Mouse (Mus musculus): ENCODE measurements around the gene Piezo1. TPM values are rescaled to one million over a fixed set of nuclear protein-coding genes. Genes with fewer than 3 reads are reported as not detected.

Gene Piezo1
- polyA plus RNA-seq, 1 experiment from 2014 or later = 2.1 TPM

- Histone ChIP-seq H3K27me3 (replicated peaks) (peaks cover 6% of the 10 kb centered on the region; the same call in 1 of the 2 replicates), H3K4me1 (peaks cover 30% of the 10 kb centered on the region), H3K36me3 (no peaks in the 10 kb centered on the region), H3K27ac (replicated peaks) (peak overlapping the region; percentile 54), H3K4me2 (peak overlapping the region; percentile 42), H3K9ac (replicated peaks) (peak overlapping the region; percentile 38; the same call in 1 of the 2 replicates), H3K4me3 (replicated peaks) (no peak overlapping the region), H3K9me3 (replicated peaks) (no peaks in the 10 kb centered on the region)
- WGBS = 57% methylated on average over 14 of the region's 14 CpGs
- no peak for ATAC-seq (ENCODE audit: low FRiP score)
Observed at GRCm38 (mm10) chr8:122522796-122523651, 28.1 kb downstream of the Piezo1 start.

GRCm38 (mm10) chr8:122520611-122521010 is 30.5 kb downstream of the Piezo1 start:
- H3K27me3 ChIP-seq (replicated peaks) = peaks cover 6% of the 10 kb centered on the region; the same call in 1 of the 2 replicates
- no peak for ATAC-seq (ENCODE audit: low FRiP score)
- 76% methylated on average over 11 of the region's 11 CpGs for WGBS
- no peak overlapping the region for H3K4me3 ChIP-seq (replicated peaks)
- H3K4me2 ChIP-seq = no peak overlapping the region
- H3K36me3 ChIP-seq = no peaks in the 10 kb centered on the region
- H3K9me3 ChIP-seq (replicated peaks) = no peaks in the 10 kb centered on the region
- peaks cover 34% of the 10 kb centered on the region for H3K4me1 ChIP-seq
- H3K9ac ChIP-seq (replicated peaks) = no peak overlapping the region
- H3K27ac ChIP-seq (replicated peaks) = no peak overlapping the region; the same call in 1 of the 2 replicates

GRCm38 (mm10) chr8:122517541-122518190 is 33.5 kb downstream of the Piezo1 start:
- 21% methylated on average over 6 of the region's 6 CpGs for WGBS
- Histone ChIP-seq H3K27me3 (replicated peaks) (no peaks in the 10 kb centered on the region), H3K27ac (replicated peaks) (peak overlapping the region; percentile 58)

GRCm38 (mm10) chr8:122515699-122516098 is 35.4 kb downstream of the Piezo1 start:
- Histone ChIP-seq H3K4me1 (peaks cover 18% of the 10 kb centered on the region), H3K27me3 (replicated peaks) (no peaks in the 10 kb centered on the region), H3K9me3 (replicated peaks) (no peaks in the 10 kb centered on the region), H3K9ac (replicated peaks) (no peak overlapping the region), H3K4me2 (no peak overlapping the region), H3K27ac (replicated peaks) (no peak overlapping the region), H3K36me3 (no peaks in the 10 kb centered on the region), H3K4me3 (replicated peaks) (no peak overlapping the region)
- WGBS = 93% methylated on average over 14 of the region's 14 CpGs
- no peak for ATAC-seq (ENCODE audit: low FRiP score)

More at GRCm38 (mm10) chr8:122517541-122518190, 33.5 kb downstream of the Piezo1 start:
- Histone ChIP-seq H3K4me2 (0 out of 2 replicates have a peak overlapping the region, but pooled peaks have one; percentile 6), H3K36me3 (no peaks in the 10 kb centered on the region), H3K9ac (replicated peaks) (no peak overlapping the region), H3K4me1 (peaks cover 8% of the 10 kb centered on the region), H3K9me3 (replicated peaks) (no peaks in the 10 kb centered on the region), H3K4me3 (replicated peaks) (no peak overlapping the region)
- no peak for ATAC-seq (ENCODE audit: low FRiP score)

GRCm38 (mm10) chr8:122512392-122512791 is 38.7 kb downstream of the Piezo1 start:
- Histone ChIP-seq H3K27me3 (replicated peaks) (no peaks in the 10 kb centered on the region), H3K27ac (replicated peaks) (no peak overlapping the region), H3K36me3 (no peaks in the 10 kb centered on the region), H3K4me3 (replicated peaks) (no peak overlapping the region), H3K9ac (replicated peaks) (no peak overlapping the region), H3K9me3 (replicated peaks) (no peaks in the 10 kb centered on the region), H3K4me1 (peaks cover 11% of the 10 kb centered on the region; the same call in 1 of the 2 replicates), H3K4me2 (no peak overlapping the region)
- 80% methylated on average over 7 of the region's 7 CpGs for WGBS
- no peak for ATAC-seq (ENCODE audit: low FRiP score)

- Histone ChIP-seq H3K9ac (replicated peaks) (no peak overlapping the region), H3K9me3 (replicated peaks) (no peaks in the 10 kb centered on the region), H3K4me2 (no peak overlapping the region), H3K27me3 (replicated peaks) (no peaks in the 10 kb centered on the region), H3K27ac (replicated peaks) (no peak overlapping the region), H3K4me3 (replicated peaks) (no peak overlapping the region), H3K36me3 (no peaks in the 10 kb centered on the region), H3K4me1 (peaks cover 10% of the 10 kb centered on the region; the same call in 1 of the 2 replicates)
- no peak for ATAC-seq (ENCODE audit: low FRiP score)
- WGBS = 65% methylated on average over 16 of the region's 16 CpGs
Observed at GRCm38 (mm10) chr8:122511552-122511951, 39.6 kb downstream of the Piezo1 start.

- no peak overlapping the region for H3K9ac ChIP-seq (replicated peaks)
- peak; percentile 55; the same call in 1 of the 2 replicates for ATAC-seq (ENCODE audit: low FRiP score)
- H3K4me2 ChIP-seq = no peak overlapping the region
- H3K27ac ChIP-seq (replicated peaks) = no peak overlapping the region
- WGBS = 38% methylated on average over 10 of the region's 10 CpGs
- no peaks in the 10 kb centered on the region for H3K4me1 ChIP-seq
- no peaks in the 10 kb centered on the region for H3K9me3 ChIP-seq (replicated peaks)
- H3K27me3 ChIP-seq (replicated peaks) = no peaks in the 10 kb centered on the region
- H3K36me3 ChIP-seq = no peaks in the 10 kb centered on the region
- no peak overlapping the region for H3K4me3 ChIP-seq (replicated peaks)
Observed at GRCm38 (mm10) chr8:122500856-122501255, 50.3 kb downstream of the Piezo1 start.

GRCm38 (mm10) chr8:122497912-122498311 is 53.2 kb downstream of the Piezo1 start:
- WGBS = 72% methylated on average over 17 of the region's 17 CpGs
- no peak for ATAC-seq (ENCODE audit: low FRiP score)

GRCm38 (mm10) chr8:122497016-122497734 is 54.0 kb downstream of the Piezo1 start:
- WGBS = 83% methylated on average over 12 of the region's 12 CpGs
- no peaks in the 10 kb centered on the region for H3K36me3 ChIP-seq
- no peak for ATAC-seq (ENCODE audit: low FRiP score)
- no peak overlapping the region for H3K4me3 ChIP-seq (replicated peaks)
- no peak overlapping the region for H3K4me2 ChIP-seq
- H3K9me3 ChIP-seq (replicated peaks) = no peaks in the 10 kb centered on the region
- no peak overlapping the region for H3K9ac ChIP-seq (replicated peaks)
- H3K4me1 ChIP-seq = no peaks in the 10 kb centered on the region
- H3K27me3 ChIP-seq (replicated peaks) = no peaks in the 10 kb centered on the region
- no peak overlapping the region for H3K27ac ChIP-seq (replicated peaks)

More at GRCm38 (mm10) chr8:122497912-122498311, 53.2 kb downstream of the Piezo1 start:
- Histone ChIP-seq H3K4me1 (no peaks in the 10 kb centered on the region), H3K4me2 (no peak overlapping the region), H3K27ac (replicated peaks) (no peak overlapping the region), H3K4me3 (replicated peaks) (no peak overlapping the region), H3K36me3 (no peaks in the 10 kb centered on the region), H3K9ac (replicated peaks) (no peak overlapping the region), H3K9me3 (replicated peaks) (no peaks in the 10 kb centered on the region), H3K27me3 (replicated peaks) (no peaks in the 10 kb centered on the region)

- WGBS = 86% methylated on average over 9 of the region's 9 CpGs
- Histone ChIP-seq H3K9ac (replicated peaks) (no peak overlapping the region), H3K9me3 (replicated peaks) (no peaks in the 10 kb centered on the region), H3K4me1 (no peaks in the 10 kb centered on the region), H3K27me3 (replicated peaks) (no peaks in the 10 kb centered on the region), H3K4me3 (replicated peaks) (no peak overlapping the region), H3K4me2 (no peak overlapping the region), H3K36me3 (peaks cover 15% of the 10 kb centered on the region), H3K27ac (replicated peaks) (no peak overlapping the region)
- ATAC-seq (ENCODE audit: low FRiP score) = no peak; the same call in 1 of the 2 replicates
Observed at GRCm38 (mm10) chr8:122488387-122488786, 62.7 kb downstream of the Piezo1 start.

GRCm38 (mm10) chr8:122484831-122485230 is 66.3 kb downstream of the Piezo1 start:
- 90% methylated on average over 12 of the region's 12 CpGs for WGBS
- Histone ChIP-seq H3K27ac (replicated peaks) (no peak overlapping the region), H3K36me3 (peaks cover 45% of the 10 kb centered on the region), H3K4me1 (no peaks in the 10 kb centered on the region), H3K4me3 (replicated peaks) (no peak overlapping the region), H3K4me2 (no peak overlapping the region), H3K9me3 (replicated peaks) (no peaks in the 10 kb centered on the region), H3K9ac (replicated peaks) (no peak overlapping the region), H3K27me3 (replicated peaks) (no peaks in the 10 kb centered on the region)
- no peak for ATAC-seq (ENCODE audit: low FRiP score)
